Comparison of ENCODE assay signal across 29 mouse cellular contexts in the genomic region with DNA sequence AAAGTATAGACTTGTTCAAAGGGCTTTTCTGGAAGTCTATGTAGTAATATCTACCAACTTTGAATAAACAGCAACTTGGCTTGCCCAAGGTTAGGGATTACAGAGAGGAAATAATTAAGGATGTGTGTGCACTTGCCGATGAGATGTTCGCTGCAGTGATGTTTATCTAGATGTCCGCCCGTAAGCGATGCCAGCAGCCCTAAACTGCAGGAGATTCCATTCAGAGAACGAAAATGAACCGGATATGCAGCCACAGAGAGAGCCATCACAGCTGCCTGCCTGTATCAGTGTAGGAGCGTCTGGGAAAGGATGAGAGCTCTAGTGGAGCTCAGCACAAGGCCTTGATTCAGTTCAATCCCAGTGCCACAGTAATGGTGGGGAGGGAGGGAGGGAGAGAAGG. TPM values are rescaled to one million over a fixed set of nuclear protein-coding genes. Genes with fewer than 3 reads are reported as not detected.
DNase-seq lines count a peak whose midpoint lies in the region; ATAC-seq and TF ChIP-seq lines count a peak whose summit lies in the region.
"Had no signal": no experiment of that assay in that cellular context is flagged by ENCODE, and none has a peak within 500 bp of the region (broad histone marks: within the 10 kb centered on the region; RNA-seq: fewer than 3 reads in every experiment).

No protein-coding gene starts in this region.

- no peak for TF ChIP-seq CTCF in kidney, postnatal 0 days (IDR thresholded peaks at IDR 0.05; ENCODE audit: low read depth)

- DNase-seq in kidney, postnatal 0 days (ENCODE audit: low spot score), result peak; percentile 18
- no peak for DNase-seq in kidney, adult 8-10 months
- peak; percentile 43 for DNase-seq in lung, postnatal 25 days (ENCODE audit: low spot score)
- DNase-seq in adrenal gland, postnatal 14 days, result no peak
- DNase-seq: adrenal gland, postnatal 25 days; cerebellum, adult 11-12 months; cerebellum, adult 9-11 months; embryo, embryonic 11 days; heart, postnatal 14 days; kidney, adult 11 months; kidney, postnatal 36 days; liver, postnatal 0 days; midbrain, embryonic 14.5 days; thymus, adult 2 months; thymus, postnatal 36 days had no signal

- no peaks in the 10 kb centered on the region for H3K36me3 ChIP-seq in kidney, postnatal 0 days (ENCODE audit: insufficient read depth, low read length)
- H3K36me3 ChIP-seq in lung, embryonic 16.5 days (ENCODE audit: control insufficient read depth, insufficient read depth, low read length), result no peaks in the 10 kb centered on the region
- no peaks in the 10 kb centered on the region for H3K36me3 ChIP-seq in stomach, embryonic 16.5 days (ENCODE audit: control insufficient read depth, insufficient read depth, low read length)
- H3K36me3 ChIP-seq: embryonic facial prominence, embryonic 12.5 days; forebrain, embryonic 15.5 days; kidney, embryonic 15.5 days; limb, embryonic 13.5 days had no signal

- no peaks in the 10 kb centered on the region for H3K4me1 ChIP-seq in kidney, postnatal 0 days (replicated peaks; ENCODE audit: insufficient read depth, low read length)
- 0 out of 2 replicates have a peak, but pooled peaks cover under 1% of the 10 kb centered on the region for H3K4me1 ChIP-seq in lung, embryonic 16.5 days (replicated peaks; ENCODE audit: control insufficient read depth, insufficient read depth, low read length)
- no peaks in the 10 kb centered on the region for H3K4me1 ChIP-seq in stomach, embryonic 16.5 days (ENCODE audit: control insufficient read depth, insufficient read depth, low read length)
- H3K4me1 ChIP-seq: embryonic facial prominence, embryonic 12.5 days; forebrain, embryonic 15.5 days; megakaryocyte, embryonic 14.5 days had no signal

- no peak for ATAC-seq in kidney, postnatal 0 days (replicated peaks; ENCODE audit: low FRiP score, low read depth)
- peak; percentile 67 for ATAC-seq in lung, embryonic 16.5 days (ENCODE audit: low read depth)
- 0 out of 2 replicates have a peak, but pooled peaks have one; percentile 26 for ATAC-seq in stomach, embryonic 16.5 days (ENCODE audit: insufficient read depth, low FRiP score)
- ATAC-seq in frontal cortex, adult (ENCODE audit: low TSS enrichment), result no peak
- ATAC-seq: forebrain, embryonic 15.5 days; hindbrain, embryonic 16.5 days; liver, postnatal 0 days; Patski had no signal

- H3K4me3 ChIP-seq in kidney, postnatal 0 days (replicated peaks; ENCODE audit: low read depth, low read length), result no peak overlapping the region
- no peak overlapping the region for H3K4me3 ChIP-seq in lung, embryonic 16.5 days (ENCODE audit: low read length)
- H3K4me3 ChIP-seq in stomach, embryonic 16.5 days (replicated peaks; ENCODE audit: low read length), result no peak overlapping the region
- H3K4me3 ChIP-seq: embryonic facial prominence, embryonic 12.5 days; forebrain, embryonic 15.5 days; kidney, embryonic 15.5 days; limb, embryonic 13.5 days; megakaryocyte, embryonic 14.5 days had no signal

- peaks cover 10% of the 10 kb centered on the region for H3K27me3 ChIP-seq in kidney, postnatal 0 days (ENCODE audit: insufficient read depth, low read length)
- H3K27me3 ChIP-seq in lung, embryonic 16.5 days (ENCODE audit: control insufficient read depth, insufficient read depth, low read depth, low read length), result no peaks in the 10 kb centered on the region
- 0 out of 2 replicates have a peak, but pooled peaks cover 3% of the 10 kb centered on the region for H3K27me3 ChIP-seq in stomach, embryonic 16.5 days (ENCODE audit: control insufficient read depth, insufficient read depth, low read length)
- H3K27me3 ChIP-seq: forebrain, embryonic 15.5 days had no signal

- no peak overlapping the region for H3K27ac ChIP-seq in kidney, postnatal 0 days
- H3K27ac ChIP-seq in lung, embryonic 16.5 days (ENCODE audit: low read length), result no peak overlapping the region
- H3K27ac ChIP-seq in stomach, embryonic 16.5 days (ENCODE audit: low read length), result peak overlapping the region; percentile 38
- H3K27ac ChIP-seq: embryonic facial prominence, embryonic 12.5 days; forebrain, embryonic 15.5 days; kidney, embryonic 15.5 days; limb, embryonic 13.5 days had no signal

- WGBS in kidney, postnatal 0 days, result 54% methylated on average over 8 of the region's 8 CpGs
- 43% methylated on average over 8 of the region's 8 CpGs for WGBS in lung, embryonic 16.5 days
- WGBS in stomach, embryonic 16.5 days, result 36% methylated on average over 8 of the region's 8 CpGs

- no peaks in the 10 kb centered on the region for H3K9me3 ChIP-seq in kidney, postnatal 0 days (replicated peaks; ENCODE audit: low read length)
- no peaks in the 10 kb centered on the region for H3K9me3 ChIP-seq in lung, embryonic 16.5 days (ENCODE audit: control insufficient read depth, low read length)
- no peaks in the 10 kb centered on the region for H3K9me3 ChIP-seq in stomach, embryonic 16.5 days (replicated peaks; ENCODE audit: control insufficient read depth, low read length)
- H3K9me3 ChIP-seq: embryonic facial prominence, embryonic 12.5 days; forebrain, embryonic 15.5 days; kidney, embryonic 15.5 days; limb, embryonic 13.5 days had no signal

- H3K9ac ChIP-seq in kidney, postnatal 0 days (ENCODE audit: low read depth, low read length), result no peak overlapping the region
- no peak overlapping the region for H3K9ac ChIP-seq in lung, embryonic 16.5 days (ENCODE audit: low read length)
- H3K9ac ChIP-seq in stomach, embryonic 16.5 days (ENCODE audit: low read length), result no peak overlapping the region
- H3K9ac ChIP-seq: embryonic facial prominence, embryonic 12.5 days; forebrain, embryonic 15.5 days; kidney, embryonic 15.5 days; limb, embryonic 13.5 days; liver, postnatal 0 days had no signal

- no peak overlapping the region for H3K4me2 ChIP-seq in kidney, postnatal 0 days (ENCODE audit: low read length)
- H3K4me2 ChIP-seq in lung, embryonic 16.5 days (ENCODE audit: low read depth, low read length), result no peak overlapping the region
- H3K4me2 ChIP-seq in stomach, embryonic 16.5 days (ENCODE audit: low read depth, low read length), result no peak overlapping the region
- H3K4me2 ChIP-seq: embryonic facial prominence, embryonic 12.5 days; forebrain, embryonic 15.5 days; kidney, embryonic 15.5 days; limb, embryonic 13.5 days; liver, embryonic 11.5 days had no signal

RNA-seq across cellular contexts. Expression of a gene that starts 48.6 kb away (rescaled TPM):
- 0.37 and 1.1 TPM in 2 replicates for polyA plus RNA-seq in kidney, postnatal 0 days (2015; fragmentation: Nextera tagmentation; extraction: Ambion mirVana)
- 126 and 138 TPM in 2 replicates for polyA plus RNA-seq in lung, embryonic 16.5 days (2015; fragmentation: Nextera tagmentation; extraction: Ambion mirVana)
- polyA plus RNA-seq in stomach, embryonic 16.5 days (2015; fragmentation: Nextera tagmentation; extraction: Ambion mirVana), result 98.1 and 101 TPM in 2 replicates
- 1.1 and 1.2 TPM in 2 replicates for total RNA-seq in adrenal gland, postnatal 14 days (2021)
- total RNA-seq: granulocyte monocyte progenitor cell, adult 5-6 weeks; MEL; monocyte, adult 5-6 weeks had no signal

Comparison
In these comparisons a context has a peak if more than half of its experiments do, and no peak if none do; other contexts are left out.
1. DNase-seq: peak in kidney, postnatal 0 days (single experiment) and lung, postnatal 25 days (single experiment); none in kidney, adult 8-10 months (0 of 2) and adrenal gland, postnatal 14 days (single experiment).
2. ATAC-seq: peak in lung, embryonic 16.5 days (single experiment) and stomach, embryonic 16.5 days (single experiment); none in kidney, postnatal 0 days (single experiment) and frontal cortex, adult (single experiment).
3. RNA of a gene that starts 48.6 kb away (polyA plus RNA-seq): 126 to 138 TPM in lung, embryonic 16.5 days and 98.1 to 101 TPM in stomach, embryonic 16.5 days; 0.37 to 1.1 TPM in kidney, postnatal 0 days; every median in the first group is over 10 times any median in the second.